Mouse (Mus musculus): Measurements from ENCODE around the gene Slc35a3. TPM values are rescaled to one million over a fixed set of nuclear protein-coding genes. Genes with fewer than 3 reads are reported as not detected.
A peak's percentile ranks its signal among the peaks of the same experiment; 100 is the strongest.
"Not testable (repeated sequence)": the region's sequence is repeated elsewhere in the genome, so short reads cannot be mapped to it uniquely, and the experiment has no call there.

Gene Slc35a3
- total and polyA plus RNA-seq, 2 experiments from 2014 or later = 7.0 to 18.3 TPM

GRCm38 (mm10) chr3:116698786-116699185 lies 13.8 kb downstream of the Slc35a3 start:
- Histone ChIP-seq H3K4me3 (ENCODE audit: low read depth, low read length) (no peak overlapping the region), H3K4me1 (ENCODE audit: control insufficient read depth, insufficient read depth) (peaks cover 4% of the 10 kb centered on the region; the same call in 1 of the 2 replicates), H3K9ac (replicated peaks; ENCODE audit: low read depth, low read length) (no peak overlapping the region), H3K9me3 (replicated peaks; ENCODE audit: control insufficient read depth, low read length) (no peaks in the 10 kb centered on the region), H3K27me3 (ENCODE audit: control insufficient read depth, insufficient read depth, low read length) (no peaks in the 10 kb centered on the region), H3K27ac (ENCODE audit: low read depth) (peak overlapping the region; percentile 30; the same call in 1 of the 2 replicates), H3K36me3 (replicated peaks; ENCODE audit: control insufficient read depth, insufficient read depth, low read length) (no peaks in the 10 kb centered on the region), H3K4me2 (ENCODE audit: low read depth, low read length) (no peak overlapping the region)
- ATAC-seq (ENCODE audit: insufficient read depth, low read depth) (peak; percentile 58; the same call in 1 of the 2 replicates), DNase-seq (ENCODE audit: low spot score) (peak; percentile 69)
- TF ChIP-seq EP300 (IDR thresholded peaks at IDR 0.05; ENCODE audit: low read depth) (no peak), CTCF (IDR thresholded peaks at IDR 0.05; ENCODE audit: low read depth) (peak; percentile 50)
- 27% methylated on average over 2 of the region's 2 CpGs for WGBS

GRCm38 (mm10) chr3:116695666-116695985 lies 17.0 kb downstream of the Slc35a3 start:
- Histone ChIP-seq H3K36me3 (replicated peaks; ENCODE audit: control insufficient read depth, insufficient read depth, low read length) (no peaks in the 10 kb centered on the region), H3K9ac (replicated peaks; ENCODE audit: low read depth, low read length) (no peak overlapping the region), H3K4me1 (ENCODE audit: control insufficient read depth, insufficient read depth) (peaks cover 4% of the 10 kb centered on the region; the same call in 1 of the 2 replicates), H3K4me2 (ENCODE audit: low read depth, low read length) (no peak overlapping the region), H3K4me3 (ENCODE audit: low read depth, low read length) (no peak overlapping the region), H3K9me3 (replicated peaks; ENCODE audit: control insufficient read depth, low read length) (no peaks in the 10 kb centered on the region), H3K27ac (ENCODE audit: low read depth) (no peak overlapping the region), H3K27me3 (ENCODE audit: control insufficient read depth, insufficient read depth, low read length) (no peaks in the 10 kb centered on the region)
- TF ChIP-seq EP300 (IDR thresholded peaks at IDR 0.05; ENCODE audit: low read depth) (no peak), CTCF (IDR thresholded peaks at IDR 0.05; ENCODE audit: low read depth) (no peak)
- 80% methylated on average over 2 of the region's 2 CpGs for WGBS
- ATAC-seq (ENCODE audit: insufficient read depth, low read depth) (no peak), DNase-seq (ENCODE audit: low spot score) (no peak)

- Histone ChIP-seq H3K27me3 (ENCODE audit: control insufficient read depth, insufficient read depth, low read length) (no peaks in the 10 kb centered on the region), H3K27ac (ENCODE audit: low read depth) (no peak overlapping the region), H3K4me3 (ENCODE audit: low read depth, low read length) (no peak overlapping the region), H3K4me1 (ENCODE audit: control insufficient read depth, insufficient read depth) (peaks cover 4% of the 10 kb centered on the region; the same call in 1 of the 2 replicates), H3K36me3 (replicated peaks; ENCODE audit: control insufficient read depth, insufficient read depth, low read length) (0 out of 2 replicates have a peak, but pooled peaks cover 3% of the 10 kb centered on the region), H3K9ac (replicated peaks; ENCODE audit: low read depth, low read length) (no peak overlapping the region), H3K4me2 (ENCODE audit: low read depth, low read length) (no peak overlapping the region), H3K9me3 (replicated peaks; ENCODE audit: control insufficient read depth, low read length) (no peaks in the 10 kb centered on the region)
- DNase-seq (ENCODE audit: low spot score) (no peak), ATAC-seq (ENCODE audit: insufficient read depth, low read depth) (no peak)
- TF ChIP-seq CTCF (IDR thresholded peaks at IDR 0.05; ENCODE audit: low read depth) (no peak), EP300 (IDR thresholded peaks at IDR 0.05; ENCODE audit: low read depth) (no peak)
- WGBS = 82% methylated on average over 8 of the region's 8 CpGs
Observed at GRCm38 (mm10) chr3:116694955-116695665, 17.5 kb downstream of the Slc35a3 start.

GRCm38 (mm10) chr3:116694312-116694711 lies 18.3 kb downstream of the Slc35a3 start:
- Histone ChIP-seq H3K27me3 (ENCODE audit: control insufficient read depth, insufficient read depth, low read length) (no peaks in the 10 kb centered on the region), H3K9me3 (replicated peaks; ENCODE audit: control insufficient read depth, low read length) (no peaks in the 10 kb centered on the region), H3K9ac (replicated peaks; ENCODE audit: low read depth, low read length) (no peak overlapping the region), H3K4me3 (ENCODE audit: low read depth, low read length) (no peak overlapping the region), H3K4me2 (ENCODE audit: low read depth, low read length) (no peak overlapping the region), H3K4me1 (ENCODE audit: control insufficient read depth, insufficient read depth) (peaks cover 4% of the 10 kb centered on the region; the same call in 1 of the 2 replicates), H3K36me3 (replicated peaks; ENCODE audit: control insufficient read depth, insufficient read depth, low read length) (0 out of 2 replicates have a peak, but pooled peaks cover 3% of the 10 kb centered on the region), H3K27ac (ENCODE audit: low read depth) (no peak overlapping the region)
- 72% methylated on average over 3 of the region's 3 CpGs for WGBS
- ATAC-seq (ENCODE audit: insufficient read depth, low read depth) (no peak), DNase-seq (ENCODE audit: low spot score) (no peak)
- TF ChIP-seq CTCF (IDR thresholded peaks at IDR 0.05; ENCODE audit: low read depth) = no peak
- TF ChIP-seq EP300 (IDR thresholded peaks at IDR 0.05; ENCODE audit: low read depth) = no peak

GRCm38 (mm10) chr3:116681160-116681559 lies 31.5 kb downstream of the Slc35a3 start, which contains the start of gene Gm43191:
Gene Gm43191 (minus strand): TSS chr3:116681260.
- DNase-seq (ENCODE audit: low spot score) (no peak), ATAC-seq (ENCODE audit: insufficient read depth, low read depth) (no peak)
- TF ChIP-seq EP300 (IDR thresholded peaks at IDR 0.05; ENCODE audit: low read depth) (no peak), CTCF (IDR thresholded peaks at IDR 0.05; ENCODE audit: low read depth) (no peak)
- Histone ChIP-seq H3K4me3 (ENCODE audit: low read depth, low read length) (no peak within 1 kb of the TSS), H3K9me3 (replicated peaks; ENCODE audit: control insufficient read depth, low read length) (no peaks in the 10 kb centered on the region), H3K9ac (replicated peaks; ENCODE audit: low read depth, low read length) (no peak within 1 kb of the TSS), H3K4me2 (ENCODE audit: low read depth, low read length) (no peak within 1 kb of the TSS), H3K4me1 (ENCODE audit: control insufficient read depth, insufficient read depth) (no peaks in the 10 kb centered on the region), H3K27me3 (ENCODE audit: control insufficient read depth, insufficient read depth, low read length) (no peaks in the 10 kb centered on the region), H3K36me3 (replicated peaks; ENCODE audit: control insufficient read depth, insufficient read depth, low read length) (peaks cover 14% of the 10 kb centered on the region; the same call in 1 of the 2 replicates), H3K27ac (ENCODE audit: low read depth) (no peak within 1 kb of the TSS)
- WGBS = 96% methylated on average over 1 of the region's 1 CpGs

- not testable (repeated sequence) for H3K9me3 ChIP-seq (replicated peaks; ENCODE audit: control insufficient read depth, low read length); H3K27ac ChIP-seq (ENCODE audit: low read depth); H3K4me3 ChIP-seq (ENCODE audit: low read depth, low read length); H3K9ac ChIP-seq (replicated peaks; ENCODE audit: low read depth, low read length); H3K27me3 ChIP-seq (ENCODE audit: control insufficient read depth, insufficient read depth, low read length); ATAC-seq (ENCODE audit: insufficient read depth, low read depth); H3K4me2 ChIP-seq (ENCODE audit: low read depth, low read length); H3K36me3 ChIP-seq (replicated peaks; ENCODE audit: control insufficient read depth, insufficient read depth, low read length); DNase-seq (ENCODE audit: low spot score)
- peaks cover 17% of the 10 kb centered on the region for H3K4me1 ChIP-seq (ENCODE audit: control insufficient read depth, insufficient read depth)
- 90% methylated on average over 9 of the region's 9 CpGs for WGBS
Observed at GRCm38 (mm10) chr3:116664281-116664680, 48.4 kb downstream of the Slc35a3 start.

Measured in heart, postnatal 0 days (tissue).